Mouse (Mus musculus) retina, postnatal 1 day (tissue): Measurements from ENCODE around the gene Prl7b1.

Experiments
- DNase-seq: peaks from one replicate; pipeline ENCODE4 v3.0.0-alpha.2; 2012

The Prl7b1 gene

DNA sequence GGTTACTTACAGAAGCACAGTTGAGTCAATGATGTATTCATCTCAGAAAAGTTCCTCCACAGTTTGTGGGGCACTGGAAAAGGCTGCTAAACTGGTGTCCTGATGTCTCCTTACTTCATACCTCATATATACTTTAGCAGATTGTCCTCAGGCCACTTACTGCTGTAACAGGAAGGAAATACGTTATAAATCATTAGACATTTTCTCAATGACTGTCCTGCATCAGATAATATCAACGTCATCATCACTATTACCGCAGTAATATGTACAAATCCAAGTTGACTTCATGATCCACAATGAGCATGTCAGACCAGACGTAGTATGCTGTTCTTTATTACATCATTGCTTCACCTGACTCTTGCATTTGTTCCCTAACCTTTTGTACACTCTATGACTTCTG lies at the start of gene Prl7b1:
TSS of gene Prl7b1 (minus strand) at position 101 of the 400 bp plus-strand sequence.
- DNase-seq, result no peak

DNA sequence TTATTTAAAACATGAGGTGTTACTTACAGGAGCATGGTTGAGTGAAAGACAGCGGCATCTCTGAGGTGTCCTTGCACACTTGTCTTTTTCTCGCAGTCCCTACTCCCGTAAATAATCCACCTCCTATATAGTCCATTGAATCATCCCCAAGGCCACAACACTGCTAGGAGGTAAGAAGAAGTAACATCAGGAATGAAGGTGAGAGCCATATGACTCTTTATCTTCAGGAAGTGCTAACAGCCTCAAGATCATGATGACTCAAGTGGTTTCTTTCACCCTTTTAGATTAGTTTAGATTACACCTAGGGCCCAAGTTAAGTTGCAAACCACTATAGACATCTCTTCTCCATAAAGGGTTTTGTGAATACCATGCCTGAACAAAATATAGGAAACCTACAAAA lies 32.0 kb upstream of the Prl7b1 start, which contains the start of gene Prl7a1:
TSS of gene Prl7a1 (minus strand) at position 101 of the 400 bp plus-strand sequence.
- DNase-seq, result no peak

DNA sequence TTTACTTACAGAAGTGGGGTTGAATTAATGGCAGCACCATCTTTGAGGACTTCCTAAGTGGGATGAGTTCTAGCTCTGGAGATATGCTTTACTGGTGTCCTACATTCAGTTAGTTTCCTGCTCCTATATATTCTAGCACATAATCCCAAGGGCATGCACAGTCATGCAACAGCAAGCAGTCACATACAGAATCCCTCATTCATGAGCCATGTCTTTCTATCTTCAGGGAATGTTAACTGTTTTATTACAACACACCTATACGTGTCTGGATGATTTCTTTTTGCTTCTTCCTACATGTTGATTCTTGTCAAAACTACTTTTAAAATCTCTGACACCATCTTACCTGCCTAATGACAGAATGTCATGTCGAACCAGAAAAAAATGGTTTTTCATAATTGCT lies 28.3 kb downstream of the Prl7b1 start, which contains the start of gene Prl8a1:
TSS of gene Prl8a1 (minus strand) at position 101 of the 400 bp plus-strand sequence.
- DNase-seq, result no peak

DNA sequence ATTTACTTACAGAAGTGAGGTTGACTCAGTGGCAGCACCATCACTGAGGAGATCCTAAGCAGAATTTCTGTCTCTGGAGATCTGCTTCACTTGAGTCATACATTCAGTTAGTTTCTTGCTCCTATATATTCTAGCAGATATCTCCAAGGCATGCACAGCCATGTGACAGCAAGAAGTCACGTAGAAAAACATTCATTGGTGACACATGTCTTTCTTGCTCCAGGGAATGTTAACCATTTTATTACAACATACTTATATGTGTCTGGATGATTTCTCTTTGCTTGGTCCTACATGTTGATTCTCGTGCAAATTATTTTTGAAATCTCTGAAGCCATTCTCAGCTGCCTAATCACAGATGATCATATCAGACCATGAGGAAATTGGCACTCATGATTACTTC lies 45.9 kb downstream of the Prl7b1 start, which contains the start of gene Prl8a9:
TSS of gene Prl8a9 (minus strand) at position 101 of the 400 bp plus-strand sequence.
- DNase-seq, result no peak

DNA sequence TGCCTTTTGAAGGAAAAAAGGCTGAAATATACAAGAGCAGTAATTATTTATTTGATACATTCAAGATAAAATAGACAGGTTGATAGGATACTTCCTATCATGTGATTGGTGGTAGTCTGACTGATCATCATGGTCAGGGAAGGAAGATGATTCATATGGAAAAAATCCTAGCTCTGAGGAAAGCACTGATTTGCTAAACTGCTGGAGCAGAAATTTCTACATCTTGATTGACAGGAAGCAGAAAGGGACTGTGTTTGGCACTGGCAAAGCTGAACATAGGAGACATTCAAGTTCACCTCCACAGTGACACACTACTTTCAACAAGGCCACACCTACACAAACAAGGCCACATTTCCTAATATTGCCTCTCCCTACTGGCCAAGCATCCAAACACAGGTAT lies 57.0 kb downstream of the Prl7b1 start:
- no peak for DNase-seq
